In genomic region chr7:140923070-140923775, GRCm38 (mm10) we compare ENCODE assay signal across 9 mouse cellular contexts. TPM values are rescaled to one million over a fixed set of nuclear protein-coding genes. Genes with fewer than 3 reads are reported as not detected.
A peak's percentile ranks its signal among the peaks of the same experiment; 100 is the strongest.
DNase-seq lines count a peak whose midpoint lies in the region; ATAC-seq and TF ChIP-seq lines count a peak whose summit lies in the region.
"Had no signal": no experiment of that assay in that cellular context is flagged by ENCODE, and none has a peak within 500 bp of the region (broad histone marks: within the 10 kb centered on the region; RNA-seq: fewer than 3 reads in every experiment).

No protein-coding gene starts in this region.

- H3K27me3 ChIP-seq in heart, embryonic 10.5 days (ENCODE audit: insufficient read depth, poor library complexity, severe bottlenecking) = peaks cover 92% of the 10 kb centered on the region
- peaks cover 82% of the 10 kb centered on the region for H3K27me3 ChIP-seq in E14TG2a.4 (ENCODE audit: insufficient read depth, low read length)
- H3K27me3 ChIP-seq in liver, postnatal 0 days (ENCODE audit: insufficient read depth, low read length) = peaks cover 27% of the 10 kb centered on the region

- no peak overlapping the region for H3K27ac ChIP-seq in heart, embryonic 10.5 days
- no peak overlapping the region for H3K27ac ChIP-seq in liver, postnatal 0 days (ENCODE audit: low read depth)

- H3K4me1 ChIP-seq in heart, embryonic 10.5 days = peaks cover 19% of the 10 kb centered on the region
- peaks cover 35% of the 10 kb centered on the region for H3K4me1 ChIP-seq in E14TG2a.4 (replicated peaks; ENCODE audit: low read depth, low read length)
- H3K4me1 ChIP-seq in liver, postnatal 0 days (ENCODE audit: insufficient read depth) = peaks cover 11% of the 10 kb centered on the region

- no peaks in the 10 kb centered on the region for H3K9me3 ChIP-seq in heart, embryonic 10.5 days
- H3K9me3 ChIP-seq in E14TG2a.4 (ENCODE audit: low read length) = no peaks in the 10 kb centered on the region
- no peaks in the 10 kb centered on the region for H3K9me3 ChIP-seq in liver, postnatal 0 days (ENCODE audit: low read length)

- H3K4me2 ChIP-seq in liver, postnatal 0 days (ENCODE audit: low read depth, low read length) = peak overlapping the region; percentile 59

- no peak for TF ChIP-seq CTCF in E14TG2a.4 (conservative IDR thresholded peaks at IDR 0.05; ENCODE audit: low read length)
- no peak for TF ChIP-seq CTCF in liver, postnatal 0 days (IDR thresholded peaks at IDR 0.05; ENCODE audit: low read depth)

- no peak for DNase-seq in heart, embryonic 10.5 days (ENCODE audit: low spot score)
- no peak for DNase-seq in heart, postnatal 14 days
- DNase-seq in liver, postnatal 0 days = no peak
- DNase-seq in ovary, adult 18-20 months (ENCODE audit: low spot score) = no peak
- DNase-seq in frontal cortex, postnatal 36 days (ENCODE audit: low spot score in 2 of 2) = no peak
- DNase-seq in urinary bladder, postnatal 14 days (ENCODE audit: low spot score) = no peak
- DNase-seq: layer of hippocampus, adult 9-11 months had no signal

- intact Hi-C loops in heart, postnatal 14 days (cut with DNase I) = no loop called here

- WGBS in heart, embryonic 10.5 days = 25% methylated on average over 30 of the region's 30 CpGs
- WGBS in liver, postnatal 0 days (ENCODE audit: insufficient replicate concordance) = 26% methylated on average over 30 of the region's 30 CpGs

- H3K36me3 ChIP-seq in heart, embryonic 10.5 days = no peaks in the 10 kb centered on the region
- no peaks in the 10 kb centered on the region for H3K36me3 ChIP-seq in E14TG2a.4 (ENCODE audit: insufficient read depth, low read length)
- H3K36me3 ChIP-seq in liver, postnatal 0 days (replicated peaks; ENCODE audit: insufficient read depth, low read length) = peaks cover 2% of the 10 kb centered on the region

- peak overlapping the region; percentile 53 for H3K4me3 ChIP-seq in heart, embryonic 10.5 days
- H3K4me3 ChIP-seq in E14TG2a.4 (replicated peaks; ENCODE audit: low read length) = peak overlapping the region; percentile 77
- no peak overlapping the region for H3K4me3 ChIP-seq in liver, postnatal 0 days (ENCODE audit: low read depth, low read length)

- ATAC-seq in granulocyte monocyte progenitor cell, adult 5-6 weeks (replicated peaks; ENCODE audit: poor library complexity, severe bottlenecking) = peak; percentile 2; the same call in 1 of the 2 replicates
- no peak for ATAC-seq in liver, postnatal 0 days

- no peak overlapping the region for H3K9ac ChIP-seq in liver, postnatal 0 days (replicated peaks)

- no peak for TF ChIP-seq EP300 in liver, postnatal 0 days (IDR thresholded peaks at IDR 0.05; ENCODE audit: low read depth)

RNA-seq across cellular contexts. Expression of gene Nlrp6, which starts 2.5 kb away (rescaled TPM):
- 0.14 TPM in 1 of 2 replicates, not detected in the other for polyA plus RNA-seq in heart, embryonic 10.5 days (2016; fragmentation: Nextera tagmentation; extraction: Ambion mirVana)
- total RNA-seq in heart, postnatal 14 days (2021) = not detected
- not detected in 2 replicates for total RNA-seq in granulocyte monocyte progenitor cell, adult 5-6 weeks (2014; fragmentation: Nextera tagmentation)
- not detected in 2 replicates for total RNA-seq in granulocyte monocyte progenitor cell, adult 5-6 weeks (2017)
- 16.7 and 18.8 TPM in 2 replicates for polyA plus RNA-seq in liver, postnatal 0 days (2015; fragmentation: Nextera tagmentation; extraction: Ambion mirVana)

RNA-seq across cellular contexts. Expression of gene Pgghg, which starts 18.0 kb away (rescaled TPM):
- polyA plus RNA-seq in heart, embryonic 10.5 days (2016; fragmentation: Nextera tagmentation; extraction: Ambion mirVana) = 13.7 and 16.1 TPM in 2 replicates
- 1 to 10 TPM; 7.4 to 7.7 TPM for total RNA-seq in heart, postnatal 14 days (2021)
- 6.6 and 11.5 TPM in 2 replicates for total RNA-seq in granulocyte monocyte progenitor cell, adult 5-6 weeks (2014; fragmentation: Nextera tagmentation)
- 6.9 and 7.8 TPM in 2 replicates for total RNA-seq in granulocyte monocyte progenitor cell, adult 5-6 weeks (2017)
- 5.5 and 6.3 TPM in 2 replicates for polyA plus RNA-seq in liver, postnatal 0 days (2015; fragmentation: Nextera tagmentation; extraction: Ambion mirVana)

RNA-seq across cellular contexts. Expression of gene Cox8b, which starts 23.0 kb away (rescaled TPM):
- polyA plus RNA-seq in heart, embryonic 10.5 days (2016; fragmentation: Nextera tagmentation; extraction: Ambion mirVana) = 13.6 and 46.8 TPM in 2 replicates
- 1,000 to 10,000 TPM; 2,004 to 2,091 TPM for total RNA-seq in heart, postnatal 14 days (2021)
- not detected in 2 replicates for total RNA-seq in granulocyte monocyte progenitor cell, adult 5-6 weeks (2014; fragmentation: Nextera tagmentation)
- total RNA-seq in granulocyte monocyte progenitor cell, adult 5-6 weeks (2017) = not detected in 2 replicates
- polyA plus RNA-seq in liver, postnatal 0 days (2015; fragmentation: Nextera tagmentation; extraction: Ambion mirVana) = 1.2 and 12.7 TPM in 2 replicates

RNA-seq across cellular contexts. Expression of gene Ifitm5, which starts 26.9 kb away (rescaled TPM):
- polyA plus RNA-seq in heart, embryonic 10.5 days (2016; fragmentation: Nextera tagmentation; extraction: Ambion mirVana) = 1.8 and 2.3 TPM in 2 replicates
- total RNA-seq in heart, postnatal 14 days (2021) = under 1 TPM; 0.38 to 0.80 TPM
- total RNA-seq in granulocyte monocyte progenitor cell, adult 5-6 weeks (2014; fragmentation: Nextera tagmentation) = 1.7 TPM in 1 of 2 replicates, not detected in the other
- total RNA-seq in granulocyte monocyte progenitor cell, adult 5-6 weeks (2017) = not detected in 2 replicates
- polyA plus RNA-seq in liver, postnatal 0 days (2015; fragmentation: Nextera tagmentation; extraction: Ambion mirVana) = 0.41 and 0.48 TPM in 2 replicates

RNA-seq across cellular contexts. Expression of gene Gm45717, which starts 32.5 kb away (rescaled TPM):
- not detected in 2 replicates for polyA plus RNA-seq in heart, embryonic 10.5 days (2016; fragmentation: Nextera tagmentation; extraction: Ambion mirVana)
- not detected for total RNA-seq in heart, postnatal 14 days (2021)
- total RNA-seq in granulocyte monocyte progenitor cell, adult 5-6 weeks (2014; fragmentation: Nextera tagmentation) = not detected in 2 replicates
- not detected in 2 replicates for total RNA-seq in granulocyte monocyte progenitor cell, adult 5-6 weeks (2017)
- 0.59 TPM in 1 of 2 replicates, not detected in the other for polyA plus RNA-seq in liver, postnatal 0 days (2015; fragmentation: Nextera tagmentation; extraction: Ambion mirVana)

Comparison
In these comparisons a context has a peak if more than half of its experiments do, and no peak if none do; other contexts are left out.
1. RNA of gene Cox8b, which starts 23.0 kb away (total RNA-seq): 2,004 to 2,091 TPM in heart, postnatal 14 days; not detected in granulocyte monocyte progenitor cell, adult 5-6 weeks; every median in the first group is over 1,000 times any median in the second.